Mouse (Mus musculus): ENCODE results near the gene Cox17. TPM values are rescaled to one million over a fixed set of nuclear protein-coding genes. Genes with fewer than 3 reads are reported as not detected.

The Cox17 gene
- polyA plus RNA-seq, 1 experiment from 2014 or later: 274 TPM

DNA sequence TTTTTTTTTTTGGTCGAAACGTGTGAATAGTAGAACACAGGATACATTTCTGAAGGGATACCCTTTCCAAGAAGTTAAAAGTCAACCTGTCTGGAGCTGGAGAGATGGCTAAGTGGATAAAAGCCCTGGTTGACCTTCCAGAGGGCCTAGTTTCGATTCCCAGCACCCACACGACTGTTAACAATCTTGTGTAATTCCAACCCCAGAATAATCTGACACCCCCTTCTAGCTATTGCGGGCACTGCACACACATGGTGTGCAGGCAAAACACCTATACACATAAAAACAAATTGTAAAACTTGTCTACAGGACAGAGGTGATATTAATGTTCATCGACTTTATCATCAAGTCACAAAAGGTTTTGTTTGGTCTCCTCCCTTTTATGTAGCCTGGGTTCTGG lies 797 bp downstream of the Cox17 start:
- H3K9me3 ChIP-seq (ENCODE audit: low read length): no peaks in the 10 kb centered on the region
- H3K27me3 ChIP-seq (ENCODE audit: insufficient read depth, low read length): no peaks in the 10 kb centered on the region
- DNase-seq (peak; percentile 13), ATAC-seq (no peak)
- peaks cover 33% of the 10 kb centered on the region for H3K36me3 ChIP-seq (replicated peaks; ENCODE audit: insufficient read depth, low read length)
- H3K27ac ChIP-seq (ENCODE audit: low read depth): peak overlapping the region; percentile 91
- 42% methylated on average over 6 of the region's 6 CpGs for WGBS (ENCODE audit: insufficient replicate concordance)
- peak overlapping the region; percentile 70 for H3K4me2 ChIP-seq (ENCODE audit: low read depth, low read length)
- peaks cover 14% of the 10 kb centered on the region for H3K4me1 ChIP-seq (ENCODE audit: insufficient read depth)
- TF ChIP-seq CTCF (IDR thresholded peaks at IDR 0.05; ENCODE audit: low read depth) (no peak), EP300 (IDR thresholded peaks at IDR 0.05; ENCODE audit: low read depth) (no peak)
- H3K9ac ChIP-seq (replicated peaks): peak overlapping the region; percentile 90; the same call in 1 of the 2 replicates
- peak overlapping the region; percentile 76 for H3K4me3 ChIP-seq (ENCODE audit: low read depth, low read length)

- 0 out of 2 replicates have a peak overlapping the region, but pooled peaks have one; percentile 18 for H3K27ac ChIP-seq (ENCODE audit: low read depth)
- H3K36me3 ChIP-seq (replicated peaks; ENCODE audit: insufficient read depth, low read length): peaks cover 37% of the 10 kb centered on the region
- ATAC-seq: no peak
- H3K27me3 ChIP-seq (ENCODE audit: insufficient read depth, low read length): no peaks in the 10 kb centered on the region
- H3K4me3 ChIP-seq (ENCODE audit: low read depth, low read length): peak overlapping the region; percentile 76
- H3K9ac ChIP-seq (replicated peaks): peak overlapping the region; percentile 53
- H3K9me3 ChIP-seq (ENCODE audit: low read length): no peaks in the 10 kb centered on the region
- H3K4me2 ChIP-seq (ENCODE audit: low read depth, low read length): peak overlapping the region; percentile 70
- DNase-seq: peak; percentile 11
- TF ChIP-seq EP300 (IDR thresholded peaks at IDR 0.05; ENCODE audit: low read depth) (no peak), CTCF (IDR thresholded peaks at IDR 0.05; ENCODE audit: low read depth) (no peak)
- H3K4me1 ChIP-seq (ENCODE audit: insufficient read depth): peaks cover 14% of the 10 kb centered on the region
- 61% methylated on average over 9 of the region's 9 CpGs for WGBS (ENCODE audit: insufficient replicate concordance)
Measured at GRCm38 (mm10) chr16:38348217-38348761, 1.5 kb downstream of the Cox17 start.

DNA sequence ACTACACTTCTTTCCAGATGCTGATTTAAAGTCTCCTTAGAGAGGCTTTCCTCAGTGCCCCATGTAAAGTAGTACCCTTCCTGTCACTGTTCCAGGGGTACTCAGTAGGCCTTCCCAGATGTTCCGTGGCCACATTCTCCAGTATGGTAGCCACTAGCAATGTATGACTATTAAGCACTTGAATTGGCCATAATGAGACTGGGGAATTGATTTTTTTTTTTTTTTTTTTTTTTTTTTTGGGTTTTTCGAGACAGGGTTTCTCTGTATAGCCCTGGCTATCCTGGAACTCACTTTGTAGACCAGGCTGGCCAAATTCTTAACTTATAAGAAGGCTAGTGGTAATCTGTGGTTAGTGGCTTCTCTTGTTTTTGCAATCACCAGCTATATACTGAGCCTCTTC lies 3.1 kb downstream of the Cox17 start:
- TF ChIP-seq EP300 (IDR thresholded peaks at IDR 0.05; ENCODE audit: low read depth) (no peak), CTCF (IDR thresholded peaks at IDR 0.05; ENCODE audit: low read depth) (no peak)
- ATAC-seq: no peak
- no peaks in the 10 kb centered on the region for H3K27me3 ChIP-seq (ENCODE audit: insufficient read depth, low read length)
- no peak overlapping the region for H3K27ac ChIP-seq (ENCODE audit: low read depth)
- peaks cover 14% of the 10 kb centered on the region for H3K4me1 ChIP-seq (ENCODE audit: insufficient read depth)
- H3K4me2 ChIP-seq (ENCODE audit: low read depth, low read length): peak overlapping the region; percentile 44
- peak; percentile 6 for DNase-seq
- no peak overlapping the region for H3K9ac ChIP-seq (replicated peaks)
- H3K4me3 ChIP-seq (ENCODE audit: low read depth, low read length): no peak overlapping the region
- no peaks in the 10 kb centered on the region for H3K9me3 ChIP-seq (ENCODE audit: low read length)
- H3K36me3 ChIP-seq (replicated peaks; ENCODE audit: insufficient read depth, low read length): peaks cover 37% of the 10 kb centered on the region
- WGBS (ENCODE audit: insufficient replicate concordance): 67% methylated on average over 2 of the region's 2 CpGs

- Histone ChIP-seq H3K4me2 (ENCODE audit: low read depth, low read length) (peak overlapping the region; percentile 44), H3K4me3 (ENCODE audit: low read depth, low read length) (no peak overlapping the region), H3K27me3 (ENCODE audit: insufficient read depth, low read length) (no peaks in the 10 kb centered on the region), H3K27ac (ENCODE audit: low read depth) (no peak overlapping the region), H3K9ac (replicated peaks) (0 out of 2 replicates have a peak overlapping the region, but pooled peaks have one; percentile 2), H3K36me3 (replicated peaks; ENCODE audit: insufficient read depth, low read length) (peaks cover 37% of the 10 kb centered on the region), H3K9me3 (ENCODE audit: low read length) (no peaks in the 10 kb centered on the region), H3K4me1 (ENCODE audit: insufficient read depth) (peaks cover 14% of the 10 kb centered on the region)
- peak; percentile 10 for DNase-seq
- ATAC-seq: no peak
- TF ChIP-seq CTCF (IDR thresholded peaks at IDR 0.05; ENCODE audit: low read depth) (no peak), EP300 (IDR thresholded peaks at IDR 0.05; ENCODE audit: low read depth) (peak; percentile 80; the same call in 1 of the 2 replicates)
- 36% methylated on average over 7 of the region's 7 CpGs for WGBS (ENCODE audit: insufficient replicate concordance)
Measured at GRCm38 (mm10) chr16:38350361-38350855, 3.6 kb downstream of the Cox17 start.

GRCm38 (mm10) chr16:38350939-38351338 lies 4.1 kb downstream of the Cox17 start:
- ATAC-seq (no peak), DNase-seq (peak; percentile 9)
- H3K9ac ChIP-seq (replicated peaks): no peak overlapping the region
- no peak overlapping the region for H3K27ac ChIP-seq (ENCODE audit: low read depth)
- H3K36me3 ChIP-seq (replicated peaks; ENCODE audit: insufficient read depth, low read length): peaks cover 39% of the 10 kb centered on the region
- TF ChIP-seq EP300 (IDR thresholded peaks at IDR 0.05; ENCODE audit: low read depth): no peak
- TF ChIP-seq CTCF (IDR thresholded peaks at IDR 0.05; ENCODE audit: low read depth): no peak
- no peak overlapping the region for H3K4me3 ChIP-seq (ENCODE audit: low read depth, low read length)
- 0 out of 2 replicates have a peak overlapping the region, but pooled peaks have one; percentile 44 for H3K4me2 ChIP-seq (ENCODE audit: low read depth, low read length)
- H3K27me3 ChIP-seq (ENCODE audit: insufficient read depth, low read length): no peaks in the 10 kb centered on the region
- H3K4me1 ChIP-seq (ENCODE audit: insufficient read depth): peaks cover 14% of the 10 kb centered on the region
- no peaks in the 10 kb centered on the region for H3K9me3 ChIP-seq (ENCODE audit: low read length)
- WGBS (ENCODE audit: insufficient replicate concordance): 67% methylated on average over 6 of the region's 6 CpGs

DNA sequence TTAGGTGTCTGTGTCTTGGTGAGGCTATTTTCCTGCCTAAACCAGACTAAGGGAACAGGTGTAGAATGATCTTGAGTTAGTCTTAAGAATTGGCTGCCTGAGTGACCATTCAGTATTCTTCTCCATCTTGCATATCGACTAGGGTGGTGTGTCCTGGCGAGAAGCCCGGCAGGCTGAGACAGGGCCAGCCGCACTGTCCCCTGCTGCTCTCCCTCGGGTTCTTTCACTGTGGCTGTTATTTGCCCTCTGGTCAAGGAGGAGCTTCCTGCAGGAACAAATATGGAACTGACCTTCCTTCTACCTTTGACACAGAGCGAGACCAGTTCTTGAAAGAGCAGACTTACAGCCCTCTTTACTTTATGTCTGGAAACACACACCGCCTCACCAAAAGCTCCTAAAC lies 5.2 kb downstream of the Cox17 start:
- 85% methylated on average over 7 of the region's 7 CpGs for WGBS (ENCODE audit: insufficient replicate concordance)
- Histone ChIP-seq H3K9ac (replicated peaks) (no peak overlapping the region), H3K4me3 (ENCODE audit: low read depth, low read length) (no peak overlapping the region), H3K27ac (ENCODE audit: low read depth) (no peak overlapping the region; the same call in 1 of the 2 replicates), H3K9me3 (ENCODE audit: low read length) (no peaks in the 10 kb centered on the region), H3K4me2 (ENCODE audit: low read depth, low read length) (no peak overlapping the region), H3K4me1 (ENCODE audit: insufficient read depth) (peaks cover 10% of the 10 kb centered on the region), H3K27me3 (ENCODE audit: insufficient read depth, low read length) (no peaks in the 10 kb centered on the region), H3K36me3 (replicated peaks; ENCODE audit: insufficient read depth, low read length) (peaks cover 40% of the 10 kb centered on the region)
- TF ChIP-seq EP300 (IDR thresholded peaks at IDR 0.05; ENCODE audit: low read depth): no peak
- DNase-seq: peak; percentile 11
- ATAC-seq: no peak

Data from liver, postnatal 0 days (tissue).